Mouse (Mus musculus) intestine, postnatal 0 days (tissue): ENCODE measurements around the gene Arhgap24. TPM values are rescaled to one million over a fixed set of nuclear protein-coding genes. Genes with fewer than 3 reads are reported as not detected.

ENCODE experiments used
- ATAC-seq: fragments of 200-750 bp; cut with Nextera tagmentation; 2 replicates; pipeline ENCODE4 v1.8.0; 2017; ENCODE audit warnings: mild to moderate bottlenecking, moderate TSS enrichment, moderate library complexity
- H3K27ac ChIP-seq: fragments of 300-500 bp; sonication (generic); 2 replicates; pipeline ENCODE4 v1.5.1; 2014; ENCODE audit warnings: mild to moderate bottlenecking, low read depth, low read length, moderate library complexity
- H3K27me3 ChIP-seq: fragments of 300-500 bp; sonication (generic); replicated peaks from 2 replicates; pipeline ENCODE4 v1.6.1; 2014; ENCODE audit warnings: low read length, mixed read lengths; ENCODE audit not compliant: control insufficient read depth, insufficient read depth
- H3K36me3 ChIP-seq: fragments of 300-500 bp; sonication (generic); 2 replicates; pipeline ENCODE4 v1.6.1; 2014; ENCODE audit warnings: mild to moderate bottlenecking, moderate library complexity; ENCODE audit not compliant: control insufficient read depth, insufficient read depth
- H3K4me1 ChIP-seq: fragments of 300-500 bp; sonication (generic); replicated peaks from 2 replicates; pipeline ENCODE4 v1.6.1; 2014; ENCODE audit warnings: antibody characterized with exemption, low read length, mixed read lengths; ENCODE audit not compliant: control insufficient read depth, insufficient read depth
- H3K4me2 ChIP-seq: fragments of 300-500 bp; sonication (generic); replicated peaks from 2 replicates; pipeline ENCODE4 v1.6.1; 2014; ENCODE audit warnings: low read depth, mild to moderate bottlenecking, moderate library complexity
- H3K4me3 ChIP-seq: fragments of 300-500 bp; sonication (generic); 2 replicates; pipeline ENCODE4 v1.5.1; 2014; ENCODE audit warnings: low read depth, low read length
- H3K9ac ChIP-seq: fragments of 300-500 bp; sonication (generic); 2 replicates; pipeline ENCODE4 v1.6.1; 2014; ENCODE audit warnings: mild to moderate bottlenecking, low read depth, low read length
- H3K9me3 ChIP-seq: fragments of 300-500 bp; sonication (generic); 2 replicates; pipeline ENCODE4 v1.6.1; 2016; ENCODE audit warnings: mixed run types; ENCODE audit not compliant: control insufficient read depth
- CTCF ChIP-seq: sonication (generic); IDR thresholded peaks from 2 replicates; pipeline ENCODE4 v1.5.1; 2016; ENCODE audit warnings: low read depth, mild to moderate bottlenecking, control low read depth, antibody characterized with exemption, moderate library complexity
- WGBS: fragments of 180-500 bp; shearing (Covaris S2); extraction: QIAGEN DNeasy Blood & Tissue Kit; methylation state at CpG from one replicate; pipeline ENCODE4 v1.1.7; 2014; 5-methylcytosine and 5-hydroxymethylcytosine counted together
- polyA plus RNA-seq: library from polyadenylated mRNA; unstranded; fragments of >200 nt; fragmentation: Nextera tagmentation; extraction: Ambion mirVana; gene quantifications from 2 replicates; pipeline ENCODE4 v1.2.1, GENCODE M21; 2015

Gene Arhgap24
- polyA plus RNA-seq, 1 experiment from 2014 or later: 7.6 TPM

- WGBS: 87% methylated on average over 4 of the region's 4 CpGs
- H3K4me3 ChIP-seq: no peak overlapping the region
- H3K9ac ChIP-seq: no peak overlapping the region
- no peak overlapping the region for H3K4me2 ChIP-seq
- no peaks in the 10 kb centered on the region for H3K9me3 ChIP-seq
- H3K27me3 ChIP-seq: no peaks in the 10 kb centered on the region
- no peak overlapping the region for H3K27ac ChIP-seq
- H3K36me3 ChIP-seq: no peaks in the 10 kb centered on the region
- no peak for ATAC-seq
- no peak for TF ChIP-seq CTCF
- no peaks in the 10 kb centered on the region for H3K4me1 ChIP-seq
Observed at GRCm38 (mm10) chr5:102546296-102546695, 65.1 kb downstream of the Arhgap24 start.

- H3K9me3 ChIP-seq: no peaks in the 10 kb centered on the region
Observed at GRCm38 (mm10) chr5:102547786-102548185, 66.6 kb downstream of the Arhgap24 start.

GRCm38 (mm10) chr5:102548382-102548781 lies 67.2 kb downstream of the Arhgap24 start:
- no peak overlapping the region for H3K4me2 ChIP-seq
- no peaks in the 10 kb centered on the region for H3K4me1 ChIP-seq
- ATAC-seq: no peak
- H3K27ac ChIP-seq: no peak overlapping the region
- WGBS: 84% methylated on average over 2 of the region's 2 CpGs
- H3K9me3 ChIP-seq: no peaks in the 10 kb centered on the region
- no peaks in the 10 kb centered on the region for H3K27me3 ChIP-seq
- TF ChIP-seq CTCF: no peak
- no peak overlapping the region for H3K9ac ChIP-seq
- no peak overlapping the region for H3K4me3 ChIP-seq
- H3K36me3 ChIP-seq: no peaks in the 10 kb centered on the region

More at GRCm38 (mm10) chr5:102547786-102548185, 66.6 kb downstream of the Arhgap24 start:
- no peak overlapping the region for H3K27ac ChIP-seq
- no peaks in the 10 kb centered on the region for H3K36me3 ChIP-seq
- no peaks in the 10 kb centered on the region for H3K27me3 ChIP-seq
- no peak for ATAC-seq
- no peak for TF ChIP-seq CTCF
- no peak overlapping the region for H3K4me2 ChIP-seq
- H3K4me1 ChIP-seq: no peaks in the 10 kb centered on the region
- H3K9ac ChIP-seq: no peak overlapping the region
- H3K4me3 ChIP-seq: no peak overlapping the region

- no peak for TF ChIP-seq CTCF
- no peak overlapping the region for H3K9ac ChIP-seq
- no peaks in the 10 kb centered on the region for H3K27me3 ChIP-seq
- H3K36me3 ChIP-seq: no peaks in the 10 kb centered on the region
- no peak overlapping the region for H3K27ac ChIP-seq
- no peak overlapping the region for H3K4me3 ChIP-seq
- 54% methylated on average over 3 of the region's 3 CpGs for WGBS
- H3K9me3 ChIP-seq: no peaks in the 10 kb centered on the region
- no peak for ATAC-seq
- H3K4me2 ChIP-seq: no peak overlapping the region
- no peaks in the 10 kb centered on the region for H3K4me1 ChIP-seq
Observed at GRCm38 (mm10) chr5:102550211-102550610, 69.0 kb downstream of the Arhgap24 start.

- no peak overlapping the region for H3K4me3 ChIP-seq
- no peak for TF ChIP-seq CTCF
- 50% methylated on average over 11 of the region's 11 CpGs for WGBS
Observed at GRCm38 (mm10) chr5:102550870-102551637, 69.9 kb downstream of the Arhgap24 start.

GRCm38 (mm10) chr5:102552533-102552932 lies 71.3 kb downstream of the Arhgap24 start:
- 74% methylated on average over 1 of the region's 1 CpGs for WGBS
- Histone ChIP-seq H3K4me1 (no peaks in the 10 kb centered on the region), H3K27me3 (no peaks in the 10 kb centered on the region), H3K9ac (no peak overlapping the region), H3K4me3 (no peak overlapping the region), H3K27ac (no peak overlapping the region), H3K9me3 (no peaks in the 10 kb centered on the region), H3K36me3 (no peaks in the 10 kb centered on the region), H3K4me2 (no peak overlapping the region)
- no peak for TF ChIP-seq CTCF
- no peak for ATAC-seq

More at GRCm38 (mm10) chr5:102550870-102551637, 69.9 kb downstream of the Arhgap24 start:
- Histone ChIP-seq H3K27ac (no peak overlapping the region), H3K4me1 (no peaks in the 10 kb centered on the region), H3K27me3 (no peaks in the 10 kb centered on the region), H3K9ac (no peak overlapping the region), H3K9me3 (no peaks in the 10 kb centered on the region), H3K36me3 (no peaks in the 10 kb centered on the region), H3K4me2 (no peak overlapping the region)
- no peak for ATAC-seq
